Mouse (Mus musculus) kidney, postnatal 0 days (tissue): ENCODE results near the gene Evx2. TPM values are rescaled to one million over a fixed set of nuclear protein-coding genes. Genes with fewer than 3 reads are reported as not detected.
A peak's percentile ranks its signal among the peaks of the same experiment; 100 is the strongest.

Experiments used
- ATAC-seq: fragments of 200-750 bp; cut with Nextera tagmentation; replicated peaks from 2 replicates; pipeline ENCODE4 v1.8.0; 2017; ENCODE audit warnings: low read depth, moderate number of reproducible peaks, moderate TSS enrichment, moderate library complexity; ENCODE audit not compliant: low FRiP score
- DNase-seq: peaks from one replicate; pipeline ENCODE4 v3.0.0-alpha.2; 2016; ENCODE audit warnings: low spot score
- H3K27ac ChIP-seq: fragments of 300-500 bp; sonication (generic); 2 replicates; pipeline ENCODE4 v1.5.1; 2014; ENCODE audit warnings: mild to moderate bottlenecking
- H3K27me3 ChIP-seq: fragments of 300-500 bp; sonication (generic); 2 replicates; pipeline ENCODE4 v1.6.1; 2014; ENCODE audit warnings: low read length, mixed read lengths; ENCODE audit not compliant: insufficient read depth
- H3K36me3 ChIP-seq: fragments of 300-500 bp; sonication (generic); 2 replicates; pipeline ENCODE4 v1.6.1; 2014; ENCODE audit warnings: low read length, mixed read lengths; ENCODE audit not compliant: insufficient read depth
- H3K4me1 ChIP-seq: fragments of 300-500 bp; sonication (generic); replicated peaks from 2 replicates; pipeline ENCODE4 v1.6.1; 2014; ENCODE audit warnings: antibody characterized with exemption, low read length, mixed read lengths; ENCODE audit not compliant: insufficient read depth
- H3K4me2 ChIP-seq: fragments of 300-500 bp; sonication (generic); 2 replicates; pipeline ENCODE4 v1.6.1; 2014; ENCODE audit warnings: mild to moderate bottlenecking, low read length, moderate library complexity, mixed read lengths
- H3K4me3 ChIP-seq: fragments of 300-500 bp; sonication (generic); replicated peaks from 2 replicates; pipeline ENCODE4 v1.5.1; 2014; ENCODE audit warnings: low read depth, low read length
- H3K9ac ChIP-seq: fragments of 300-500 bp; sonication (generic); 2 replicates; pipeline ENCODE4 v1.6.1; 2014; ENCODE audit warnings: low read depth, low read length
- H3K9me3 ChIP-seq: fragments of 300-500 bp; sonication (generic); replicated peaks from 2 replicates; pipeline ENCODE4 v1.6.1; 2016; ENCODE audit warnings: low read length, inconsistent platforms, mixed read lengths
- CTCF ChIP-seq: IDR thresholded peaks from 2 replicates; pipeline ENCODE4 v1.5.1; 2016; ENCODE audit warnings: antibody characterized with exemption, low read depth, mild to moderate bottlenecking, moderate library complexity
- WGBS: fragments of 180-500 bp; shearing (Covaris S2); extraction: QIAGEN DNeasy Blood & Tissue Kit; methylation state at CpG from one replicate; pipeline ENCODE4 v1.1.7; 2014; 5-methylcytosine and 5-hydroxymethylcytosine counted together
- polyA plus RNA-seq: library from polyadenylated mRNA; unstranded; fragments of >200 nt; fragmentation: Nextera tagmentation; extraction: Ambion mirVana; gene quantifications from 2 replicates; pipeline ENCODE4 v1.2.1, GENCODE M21; 2015

Evx2 gene
- polyA plus RNA-seq, 1 experiment from 2014 or later: 0.08 TPM

- no peaks in the 10 kb centered on the region for H3K9me3 ChIP-seq
- TF ChIP-seq CTCF: no peak
- H3K36me3 ChIP-seq: no peaks in the 10 kb centered on the region
- peak overlapping the region; percentile 98 for H3K27ac ChIP-seq
- no peak for ATAC-seq
- peak overlapping the region; percentile 100 for H3K9ac ChIP-seq
- peak overlapping the region; percentile 90 for H3K4me2 ChIP-seq
- peaks cover 14% of the 10 kb centered on the region for H3K4me1 ChIP-seq
- peak overlapping the region; percentile 91 for H3K4me3 ChIP-seq
- no peak for DNase-seq
- H3K27me3 ChIP-seq: no peaks in the 10 kb centered on the region
- WGBS: 17% methylated on average over 22 of the region's 22 CpGs
These were observed 41.3 kb upstream of the Evx2 start for GRCm38 (mm10) chr2:74700546-74701112.

- Histone ChIP-seq H3K27ac (peak overlapping the region; percentile 98), H3K4me2 (peak overlapping the region; percentile 90), H3K9me3 (no peaks in the 10 kb centered on the region), H3K36me3 (no peaks in the 10 kb centered on the region), H3K27me3 (no peaks in the 10 kb centered on the region), H3K9ac (peak overlapping the region; percentile 100), H3K4me3 (peak overlapping the region; percentile 91), H3K4me1 (peaks cover 18% of the 10 kb centered on the region)
- WGBS: 19% methylated on average over 23 of the region's 23 CpGs
- DNase-seq (no peak), ATAC-seq (no peak)
- no peak for TF ChIP-seq CTCF
These were observed 40.5 kb upstream of the Evx2 start for GRCm38 (mm10) chr2:74699664-74700545.

- WGBS: 3% methylated on average over 17 of the region's 17 CpGs
- Histone ChIP-seq H3K9ac (peak overlapping the region; percentile 100), H3K4me3 (peak overlapping the region; percentile 91), H3K9me3 (no peaks in the 10 kb centered on the region), H3K27ac (peak overlapping the region; percentile 98), H3K27me3 (no peaks in the 10 kb centered on the region), H3K36me3 (no peaks in the 10 kb centered on the region), H3K4me1 (peaks cover 18% of the 10 kb centered on the region), H3K4me2 (peak overlapping the region; percentile 90)
- DNase-seq (no peak), ATAC-seq (no peak)
- TF ChIP-seq CTCF: no peak
These were observed 39.7 kb upstream of the Evx2 start for GRCm38 (mm10) chr2:74699053-74699430.

- WGBS: 2% methylated on average over 72 of the region's 86 CpGs
- no peaks in the 10 kb centered on the region for H3K36me3 ChIP-seq
- peak overlapping the region; percentile 90 for H3K4me2 ChIP-seq
- DNase-seq (peak; percentile 88), ATAC-seq (peak; percentile 18)
- peaks cover 17% of the 10 kb centered on the region for H3K4me1 ChIP-seq
- TF ChIP-seq CTCF: no peak
- no peaks in the 10 kb centered on the region for H3K9me3 ChIP-seq
- H3K4me3 ChIP-seq: peak overlapping the region; percentile 91
- peak overlapping the region; percentile 98 for H3K27ac ChIP-seq
- H3K9ac ChIP-seq: peak overlapping the region; percentile 100
- no peaks in the 10 kb centered on the region for H3K27me3 ChIP-seq
These were observed 39.1 kb upstream of the Evx2 start for GRCm38 (mm10) chr2:74698201-74699052.

DNA sequence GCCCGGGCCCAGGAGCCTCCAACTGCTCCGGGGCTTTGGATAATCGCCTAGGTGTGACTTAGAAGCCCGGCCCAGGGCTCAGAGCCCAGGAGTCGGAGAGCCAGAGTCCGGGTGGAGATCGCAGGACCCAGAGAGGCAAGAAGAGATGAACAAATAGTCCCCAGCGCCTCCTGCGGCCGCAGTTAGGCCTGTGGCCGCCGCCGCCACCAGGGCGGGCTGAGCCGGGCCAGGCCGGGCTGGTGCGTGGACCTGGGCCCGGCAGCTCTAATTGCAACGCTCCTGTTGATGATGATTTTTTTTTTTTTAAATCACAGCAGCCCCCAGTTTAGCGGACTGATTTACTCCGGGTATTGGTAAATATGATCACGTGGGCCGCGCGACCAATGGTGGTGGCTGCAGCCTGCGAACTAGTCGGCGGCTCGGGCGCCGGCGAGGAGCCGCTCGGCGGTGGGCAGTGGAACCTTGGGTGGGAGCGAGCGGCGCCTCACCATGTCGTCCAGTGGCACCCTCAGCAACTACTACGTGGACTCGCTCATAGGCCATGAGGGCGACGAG lies 38.3 kb upstream of the Evx2 start, which contains the start of gene Hoxd9:
Hoxd9 (plus strand) TSS at position 161 of the 555 bp plus-strand sequence.
- Histone ChIP-seq H3K9me3 (no peaks in the 10 kb centered on the region), H3K4me1 (peaks cover 15% of the 10 kb centered on the region), H3K4me3 (peak within 1 kb of the TSS; percentile 91), H3K9ac (peak within 1 kb of the TSS; percentile 100), H3K27me3 (no peaks in the 10 kb centered on the region), H3K36me3 (0 out of 2 replicates have a peak, but pooled peaks cover 4% of the 10 kb centered on the region), H3K27ac (peak within 1 kb of the TSS; percentile 98), H3K4me2 (peak within 1 kb of the TSS; percentile 90)
- DNase-seq (peak; percentile 89), ATAC-seq (peak; percentile 66)
- peak; percentile 38 for TF ChIP-seq CTCF
- under 1% methylated on average over 43 of the region's 43 CpGs for WGBS
